Mouse (Mus musculus) liver, embryonic 14.5 days (tissue): Measurements from ENCODE around the gene Exph5.

Source experiments
- CTCF ChIP-seq: IDR thresholded peaks from 2 replicates; pipeline ENCODE4 v1.5.1; 2016; ENCODE audit warnings: antibody characterized with exemption, low read depth, control low read depth
- EP300 ChIP-seq: IDR thresholded peaks from 2 replicates; pipeline ENCODE4 v1.6.1; 2016; ENCODE audit warnings: antibody characterized with exemption, low read depth

DNA sequence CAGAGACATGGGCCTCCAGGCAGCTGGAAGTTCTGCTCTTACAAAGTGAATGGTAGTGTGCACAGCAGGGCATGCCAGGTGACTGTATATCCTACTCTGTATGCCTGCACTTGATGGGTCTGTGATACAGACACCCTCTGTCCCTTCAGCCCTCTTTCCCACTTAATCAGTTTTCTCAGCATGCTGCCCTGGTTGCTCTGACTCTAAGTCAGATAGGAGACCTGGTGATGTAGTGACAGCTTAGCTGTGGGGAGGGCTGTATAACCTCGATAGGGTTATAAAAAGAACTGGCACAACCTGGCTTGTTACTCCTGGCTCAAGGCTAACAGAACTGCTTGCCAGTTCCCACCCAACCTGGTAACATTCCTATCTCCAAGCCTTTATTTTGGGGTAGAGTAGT, 47.7 kb downstream of the Exph5 start:
- TF ChIP-seq CTCF (no peak), EP300 (no peak)
